Mouse (Mus musculus) lung, adult 2 months (tissue): ENCODE results near the gene Nfkbid. TPM values are rescaled to one million over a fixed set of nuclear protein-coding genes. Genes with fewer than 3 reads are reported as not detected.
A peak's percentile ranks its signal among the peaks of the same experiment; 100 is the strongest.

Experiments used
- DNase-seq: peaks from one replicate; pipeline ENCODE4 v3.0.0; 2022
- H3K4me1 ChIP-seq: fragments of 200-500 bp; 2 replicates; pipeline ENCODE4 v1.6.1; 2011; ENCODE audit warnings: low read length; ENCODE audit not compliant: control insufficient read depth, insufficient read depth
- H3K4me3 ChIP-seq: fragments of 200-500 bp; replicated peaks from 2 replicates; pipeline ENCODE3; 2011; ENCODE audit warnings: low read depth, mild to moderate bottlenecking, control low read depth, low read length; ENCODE audit errors: extremely low read depth
- CTCF ChIP-seq: fragments of 200-500 bp; IDR thresholded peaks from 2 replicates; pipeline ENCODE4 v1.5.1; 2011; ENCODE audit warnings: mild to moderate bottlenecking, low read length, control low read depth; ENCODE audit not compliant: insufficient read depth
- POLR2A ChIP-seq: fragments of 200-500 bp; IDR thresholded peaks from 2 replicates; pipeline ENCODE4 v1.6.1; 2011; ENCODE audit warnings: low read depth, mild to moderate bottlenecking, control low read depth, low read length, borderline replicate concordance; ENCODE audit errors: extremely low read depth
- WGBS: fragments of 180-500 bp; shearing (Covaris S2); methylation state at CpG from one replicate; pipeline ENCODE4 v1.1.7; 2018; 5-methylcytosine and 5-hydroxymethylcytosine counted together
- polyA plus RNA-seq: library from polyadenylated mRNA; depleted of rRNA; stranded (reverse); fragments of >200 nt; gene quantifications from 2 replicates; pipeline ENCODE4 v1.2.3, GENCODE M21; 2012; rRNA removed

The Nfkbid gene
- 7.2 and 8.6 TPM in 2 replicates for polyA plus RNA-seq

DNA sequence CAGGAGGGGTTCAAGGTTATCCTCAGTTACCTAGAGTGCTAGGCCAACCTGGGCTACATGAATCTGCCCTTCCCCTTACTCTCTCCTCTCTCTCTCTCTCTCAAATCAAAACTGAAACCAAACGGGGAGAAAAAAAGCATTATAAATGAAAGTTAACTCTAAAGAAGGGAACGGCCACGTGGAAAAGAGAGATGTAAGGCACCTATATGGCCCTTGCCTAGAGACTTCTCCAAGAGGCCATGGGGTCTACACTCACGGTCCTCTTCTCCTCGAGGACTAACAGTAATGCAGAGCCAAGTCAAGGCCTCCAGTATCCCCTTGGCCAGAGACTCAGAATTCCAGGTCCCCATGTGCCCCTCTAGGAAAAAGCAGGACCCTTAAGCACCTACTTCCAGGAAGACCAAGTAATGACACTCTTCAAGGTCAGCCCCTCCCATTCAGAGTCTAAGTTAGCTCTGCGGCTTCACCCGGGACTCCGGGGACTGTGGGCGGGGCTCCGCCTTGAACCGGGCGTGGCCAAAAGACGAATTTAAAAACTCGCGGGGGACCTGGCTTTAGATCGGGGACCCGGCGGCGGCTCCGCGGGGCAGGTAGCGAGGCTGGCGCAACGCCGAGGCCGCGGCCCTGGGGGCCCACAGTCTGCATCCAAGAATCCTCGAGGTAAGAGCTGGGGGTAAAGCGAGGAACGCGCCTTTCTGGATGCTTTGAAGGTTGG lies at the start of gene Nfkbid:
Gene Nfkbid, plus strand, starts transcription at position 558 of the 715 bp plus-strand sequence.
- 5% methylated on average over 31 of the region's 31 CpGs for WGBS
- DNase-seq, result peak; percentile 76
- H3K4me3 ChIP-seq, result peak within 1 kb of the TSS; percentile 67
- no peak for TF ChIP-seq CTCF
- TF ChIP-seq POLR2A, result no peak
- H3K4me1 ChIP-seq, result no peaks in the 10 kb centered on the region; the same call in 1 of the 2 replicates

DNA sequence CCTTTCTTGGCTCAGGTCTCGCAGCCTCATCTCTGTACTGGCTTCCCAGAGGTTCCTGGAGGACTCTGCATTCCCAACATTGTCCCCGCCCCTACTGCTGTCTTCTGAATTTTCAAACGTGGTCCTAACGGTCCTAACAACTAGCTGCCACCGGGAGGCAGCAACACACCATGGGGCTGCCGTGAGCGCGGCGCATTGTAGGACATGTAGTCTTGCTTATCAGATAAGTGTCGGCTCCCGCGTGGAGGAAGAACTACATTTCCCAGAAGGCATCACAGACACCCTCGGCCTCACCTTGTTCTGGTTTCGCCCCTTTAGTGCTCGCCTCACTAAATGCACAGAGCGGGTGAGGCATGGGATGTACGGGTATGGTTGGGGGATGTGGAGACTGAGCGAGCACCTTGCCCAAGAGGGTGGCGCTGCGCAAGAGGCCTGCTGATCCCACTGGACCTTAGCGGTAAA lies 48.0 kb upstream of the Nfkbid start:
- H3K4me1 ChIP-seq, result no peaks in the 10 kb centered on the region
- 1% methylated on average over 21 of the region's 21 CpGs for WGBS
- TF ChIP-seq CTCF, result peak; percentile 94
- peak; percentile 24; the same call in 1 of the 2 replicates for TF ChIP-seq POLR2A
- peak; percentile 82 for DNase-seq
- peak overlapping the region; percentile 83 for H3K4me3 ChIP-seq

GRCm38 (mm10) chr7:30380061-30380460 lies 41.5 kb upstream of the Nfkbid start:
- no peak for DNase-seq
- 49% methylated on average over 5 of the region's 5 CpGs for WGBS
- Histone ChIP-seq H3K4me3 (no peak overlapping the region), H3K4me1 (no peaks in the 10 kb centered on the region)
- TF ChIP-seq CTCF, result no peak
- no peak for TF ChIP-seq POLR2A

GRCm38 (mm10) chr7:30384106-30384505 lies 37.4 kb upstream of the Nfkbid start:
- no peak overlapping the region for H3K4me3 ChIP-seq
- no peak for DNase-seq
- TF ChIP-seq CTCF, result no peak
- no peak for TF ChIP-seq POLR2A
- 79% methylated on average over 9 of the region's 9 CpGs for WGBS
- no peaks in the 10 kb centered on the region for H3K4me1 ChIP-seq

DNA sequence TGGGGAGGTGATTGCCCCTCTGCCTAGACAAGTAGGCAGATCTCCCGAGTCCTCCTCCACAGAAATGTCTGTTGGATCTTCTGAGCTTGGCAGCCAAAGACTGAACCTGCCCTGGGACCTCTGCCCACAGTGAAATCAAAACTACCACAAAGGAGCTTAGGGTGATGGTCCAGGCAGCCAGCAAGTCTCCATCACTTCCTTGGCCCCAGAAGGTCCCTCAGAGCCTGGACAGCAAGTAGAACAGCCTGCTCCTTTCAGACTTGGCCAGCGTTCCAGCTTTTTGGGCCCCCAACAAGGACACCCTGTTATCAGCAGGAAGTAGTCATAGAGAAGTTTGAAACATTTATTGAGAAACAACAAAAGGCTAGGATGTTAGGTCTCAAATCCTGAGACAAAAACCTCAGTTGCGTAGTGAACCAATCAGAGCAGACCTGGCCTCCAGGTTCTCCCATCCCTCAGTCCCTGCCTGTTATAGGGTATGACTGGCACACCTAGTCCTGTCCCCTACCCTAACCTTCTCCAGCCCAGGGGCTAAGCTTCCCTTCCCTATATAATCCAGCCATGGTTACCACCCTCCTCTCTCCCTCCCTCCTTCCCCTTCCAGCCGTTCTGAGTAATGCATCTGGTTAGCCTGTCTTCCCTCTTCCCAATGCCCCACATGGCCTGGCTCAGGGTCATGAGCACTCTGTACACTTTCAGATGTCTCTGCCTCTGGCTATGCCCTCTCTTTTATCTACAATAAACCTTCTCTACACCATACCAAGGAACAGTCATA lies 28.6 kb upstream of the Nfkbid start:
- no peak overlapping the region for H3K4me3 ChIP-seq
- 47% methylated on average over 4 of the region's 4 CpGs for WGBS
- TF ChIP-seq CTCF (no peak), POLR2A (no peak)

DNA sequence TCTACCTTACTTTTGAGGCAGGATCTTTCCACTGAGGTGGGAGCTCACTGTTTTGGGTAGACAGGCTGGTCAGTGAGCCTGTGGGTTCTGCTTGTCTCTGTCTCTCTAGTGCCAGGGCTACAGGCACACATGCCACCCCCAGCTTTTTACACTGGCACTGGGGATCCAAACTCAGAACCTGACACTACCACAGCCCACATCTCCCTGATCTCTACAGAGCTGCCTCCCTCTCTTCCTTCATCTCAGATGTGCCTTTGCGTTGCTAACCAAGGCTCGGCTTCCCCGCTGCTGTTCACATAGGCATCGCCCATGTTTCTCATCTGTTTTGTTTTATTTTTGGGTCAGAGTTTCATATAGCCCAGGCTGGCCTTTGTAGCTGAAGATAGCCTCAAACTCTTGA lies 27.9 kb upstream of the Nfkbid start:
- H3K4me1 ChIP-seq, result peaks cover 4% of the 10 kb centered on the region; the same call in 1 of the 2 replicates
- TF ChIP-seq CTCF (no peak), POLR2A (no peak)
- WGBS, result 84% methylated on average over 4 of the region's 4 CpGs
- no peak for DNase-seq
- H3K4me3 ChIP-seq, result no peak overlapping the region

More for the DNA sequence above, 28.6 kb upstream of the Nfkbid start:
- peaks cover 4% of the 10 kb centered on the region; the same call in 1 of the 2 replicates for H3K4me1 ChIP-seq
- no peak for DNase-seq

DNA sequence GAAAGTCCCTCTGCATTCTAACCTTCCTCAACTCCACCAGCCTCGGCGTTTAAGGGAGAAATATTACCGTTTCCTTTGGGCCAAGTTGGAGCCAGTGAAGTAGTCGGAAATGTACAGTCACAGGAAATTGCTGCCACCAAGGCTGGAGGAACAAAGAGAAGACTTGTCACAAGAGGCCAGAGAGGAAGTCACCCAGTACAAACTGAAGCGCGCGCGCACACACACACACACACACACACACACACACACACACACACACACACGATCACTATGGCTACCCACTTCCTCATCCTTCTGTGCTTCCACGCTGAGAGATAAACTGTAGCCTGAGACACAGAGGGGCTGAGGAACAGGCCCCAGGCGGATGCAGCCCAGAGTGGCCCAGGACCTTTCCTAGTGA lies 27.2 kb upstream of the Nfkbid start:
- Histone ChIP-seq H3K4me3 (peak overlapping the region; percentile 21), H3K4me1 (peaks cover 4% of the 10 kb centered on the region; the same call in 1 of the 2 replicates)
- 17% methylated on average over 11 of the region's 11 CpGs for WGBS
- DNase-seq, result no peak
- TF ChIP-seq CTCF, result no peak
- 0 out of 2 replicates have a peak, but pooled peaks have one; percentile 37 for TF ChIP-seq POLR2A

DNA sequence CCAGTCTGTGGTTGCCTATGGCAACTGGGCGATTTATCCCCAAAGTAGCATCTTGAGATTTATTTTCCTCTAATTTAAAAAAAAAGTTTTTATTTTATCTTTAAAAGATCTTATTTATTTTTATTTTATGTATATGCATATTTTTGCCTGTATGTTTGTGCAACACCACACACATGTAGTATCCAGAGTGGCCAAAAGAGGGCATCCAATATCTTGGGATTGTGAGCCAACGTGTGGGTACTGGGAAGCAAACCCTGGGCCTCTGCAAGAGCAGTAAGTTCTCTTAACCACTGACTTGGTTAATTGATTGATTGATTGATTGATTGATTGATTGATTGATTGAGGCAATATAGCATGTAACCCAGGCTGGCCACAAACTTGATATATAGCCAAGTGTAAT lies 26.7 kb upstream of the Nfkbid start:
- Histone ChIP-seq H3K4me1 (peaks cover 4% of the 10 kb centered on the region; the same call in 1 of the 2 replicates), H3K4me3 (no peak overlapping the region)
- no peak for DNase-seq
- TF ChIP-seq CTCF, result peak; percentile 30; the same call in 1 of the 2 replicates
- no peak for TF ChIP-seq POLR2A
- WGBS, result 49% methylated on average over 2 of the region's 2 CpGs

DNA sequence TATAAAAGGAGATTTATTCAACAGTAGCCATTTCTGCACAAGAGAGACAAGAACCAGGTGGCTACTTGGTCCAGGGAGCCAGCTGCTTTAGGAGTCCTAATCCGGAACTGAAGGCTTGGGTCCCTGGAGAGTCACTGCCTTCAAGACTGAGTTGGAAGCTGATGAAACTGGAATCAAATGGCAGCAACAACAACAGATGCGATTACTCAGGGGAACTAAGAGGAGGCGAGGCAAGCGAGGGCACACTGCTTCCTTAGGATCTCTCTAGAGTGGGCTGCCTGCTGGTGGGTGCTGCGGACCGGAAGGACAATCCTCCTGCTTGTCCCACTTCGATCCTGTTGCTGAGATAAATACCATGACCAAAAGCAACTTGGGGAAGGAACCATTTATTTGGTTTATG lies 21.9 kb upstream of the Nfkbid start:
- 60% methylated on average over 7 of the region's 7 CpGs for WGBS
- H3K4me3 ChIP-seq, result no peak overlapping the region
- no peaks in the 10 kb centered on the region for H3K4me1 ChIP-seq
- TF ChIP-seq CTCF (no peak), POLR2A (no peak)
- no peak for DNase-seq

GRCm38 (mm10) chr7:30402343-30402742 lies 19.2 kb upstream of the Nfkbid start:
- Histone ChIP-seq H3K4me3 (no peak overlapping the region), H3K4me1 (no peaks in the 10 kb centered on the region)
- DNase-seq, result no peak
- WGBS, result 49% methylated on average over 4 of the region's 4 CpGs
- TF ChIP-seq CTCF (no peak), POLR2A (no peak)
